Mouse (Mus musculus) testis, adult 2 months (tissue): ENCODE results near the gene Ryr3.

Experiments used
- CTCF ChIP-seq: fragments of 200-500 bp; IDR thresholded peaks from 2 replicates; pipeline ENCODE4 v1.5.1; 2012; ENCODE audit warnings: low read depth, mild to moderate bottlenecking, inconsistent platforms, low read length, moderate library complexity; ENCODE audit not compliant: control insufficient read depth, insufficient read depth, insufficient replicate concordance
- POLR2A ChIP-seq: fragments of 200-500 bp; IDR thresholded peaks from 2 replicates; pipeline ENCODE4 v1.6.1; 2012; ENCODE audit warnings: low read depth, mild to moderate bottlenecking, inconsistent platforms, low read length, moderate library complexity; ENCODE audit not compliant: control insufficient read depth

DNA sequence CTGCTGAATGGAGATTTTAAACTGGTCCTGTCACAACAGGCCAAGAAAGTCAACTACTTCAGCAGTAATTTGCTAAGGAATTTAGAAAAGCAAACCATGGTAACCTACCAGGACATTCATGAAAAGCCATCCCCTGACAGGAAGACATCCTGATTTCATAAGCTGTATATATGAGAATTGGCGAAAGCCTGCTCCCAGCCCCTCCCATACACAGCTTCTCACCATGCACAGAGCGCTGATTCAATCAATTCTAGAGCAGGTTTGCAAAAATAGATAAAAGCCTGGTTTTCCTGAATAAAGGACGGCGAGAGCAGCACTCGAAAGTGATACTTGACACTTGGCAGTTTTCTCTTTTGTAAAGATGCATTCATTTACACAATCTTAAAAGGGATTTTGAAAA is 40.6 kb downstream of the Ryr3 start:
- TF ChIP-seq POLR2A (no peak), CTCF (no peak)
